7 mouse cellular contexts compared by ENCODE assay signal in genomic region chr7:126284865-126285264, GRCm38 (mm10). TPM values are rescaled to one million over a fixed set of nuclear protein-coding genes. Genes with fewer than 3 reads are reported as not detected.
DNase-seq lines count a peak whose midpoint lies in the region; ATAC-seq and TF ChIP-seq lines count a peak whose summit lies in the region.

No protein-coding gene starts in this region.

- WGBS in lung, embryonic 14.5 days, result 50% methylated on average over 4 of the region's 4 CpGs
- WGBS in forebrain, embryonic 11.5 days, result 83% methylated on average over 4 of the region's 4 CpGs

- no peaks in the 10 kb centered on the region for H3K27me3 ChIP-seq in lung, embryonic 14.5 days (ENCODE audit: insufficient read depth, low read length)
- H3K27me3 ChIP-seq in forebrain, embryonic 11.5 days (ENCODE audit: control insufficient read depth, insufficient read depth, low read length), result no peaks in the 10 kb centered on the region

- H3K9ac ChIP-seq in lung, embryonic 14.5 days, result no peak overlapping the region
- H3K9ac ChIP-seq in forebrain, embryonic 11.5 days (ENCODE audit: low read length), result no peak overlapping the region

- peak overlapping the region; percentile 73 for H3K27ac ChIP-seq in layer of hippocampus, adult 2 months
- no peak overlapping the region for H3K27ac ChIP-seq in lung, embryonic 14.5 days (ENCODE audit: low read depth)
- no peak overlapping the region for H3K27ac ChIP-seq in forebrain, embryonic 11.5 days (ENCODE audit: low read depth, low read length)

- H3K4me3 ChIP-seq in layer of hippocampus, adult 2 months, result no peak overlapping the region
- H3K4me3 ChIP-seq in lung, embryonic 14.5 days (ENCODE audit: low read depth, low read length), result no peak overlapping the region
- H3K4me3 ChIP-seq in forebrain, embryonic 11.5 days (ENCODE audit: low read depth, low read length), result no peak overlapping the region

- H3K4me2 ChIP-seq in lung, embryonic 14.5 days, result no peak overlapping the region
- no peak overlapping the region for H3K4me2 ChIP-seq in forebrain, embryonic 11.5 days (ENCODE audit: low read depth, low read length, severe bottlenecking)

- DNase-seq in layer of hippocampus, adult 2 months (ENCODE audit: low spot score in 2 of 2), result no peak
- DNase-seq in layer of hippocampus, adult 8-10 months (ENCODE audit: low spot score in 2 of 2), result no peak
- peak; percentile 48 for DNase-seq in ZHBTc4 (ENCODE audit: low read depth, low spot score)
- peak; percentile 62 to 67 for DNase-seq in cerebellum, postnatal 10 days
- peak; percentile 67 for DNase-seq in lung, embryonic 14.5 days
- DNase-seq in testis, postnatal 10 days (ENCODE audit: low spot score), result peak; percentile 84
- DNase-seq in forebrain, embryonic 11.5 days (ENCODE audit: low spot score), result no peak

- TF ChIP-seq CTCF in layer of hippocampus, adult 2 months (conservative IDR thresholded peaks at IDR 0.05), result no peak
- TF ChIP-seq CTCF in lung, embryonic 14.5 days (IDR thresholded peaks at IDR 0.05; ENCODE audit: low read depth), result no peak

- no peak for ATAC-seq in lung, embryonic 14.5 days (ENCODE audit: insufficient read depth)
- ATAC-seq in forebrain, embryonic 11.5 days (replicated peaks; ENCODE audit: low FRiP score), result no peak

- H3K9me3 ChIP-seq in lung, embryonic 14.5 days (ENCODE audit: low read depth, low read length), result no peaks in the 10 kb centered on the region
- no peaks in the 10 kb centered on the region for H3K9me3 ChIP-seq in forebrain, embryonic 11.5 days (ENCODE audit: control insufficient read depth, low read length)

- H3K36me3 ChIP-seq in lung, embryonic 14.5 days (ENCODE audit: insufficient read depth), result peaks cover 37% of the 10 kb centered on the region
- peaks cover 2% of the 10 kb centered on the region; the same call in 1 of the 2 replicates for H3K36me3 ChIP-seq in forebrain, embryonic 11.5 days (ENCODE audit: control insufficient read depth, insufficient read depth, low read length)

- no peaks in the 10 kb centered on the region for H3K4me1 ChIP-seq in lung, embryonic 14.5 days (ENCODE audit: insufficient read depth)
- H3K4me1 ChIP-seq in forebrain, embryonic 11.5 days (replicated peaks; ENCODE audit: control insufficient read depth, insufficient read depth, low read length), result no peaks in the 10 kb centered on the region

RNA-seq across cellular contexts. Expression of gene Sbk1, which starts 12.4 kb away (rescaled TPM):
- total RNA-seq in layer of hippocampus, adult 2 months (2021), result 10 to 100 TPM; 71.9 to 73.3 TPM
- total RNA-seq in layer of hippocampus, adult 8-10 months (2022), result 10 to 100 TPM; 56.4 to 75.1 (median 65.6) TPM
- polyA plus RNA-seq in lung, embryonic 14.5 days (2014; fragmentation: Nextera tagmentation; extraction: Ambion mirVana), result 51.2 and 57.0 TPM in 2 replicates
- polyA plus RNA-seq in forebrain, embryonic 11.5 days (2014; fragmentation: Nextera tagmentation; extraction: Ambion mirVana), result 194 and 214 TPM in 2 replicates

Comparison
In these comparisons a context has a peak if more than half of its experiments do, and no peak if none do; other contexts are left out.
1. DNase-seq: peak in ZHBTc4 (single experiment), cerebellum, postnatal 10 days (2 of 2), lung, embryonic 14.5 days (single experiment) and testis, postnatal 10 days (single experiment); none in layer of hippocampus, adult 2 months (0 of 2), layer of hippocampus, adult 8-10 months (0 of 2) and forebrain, embryonic 11.5 days (single experiment).